Mouse (Mus musculus) left cerebral cortex, adult 2 months (tissue): ENCODE results near the gene Bank1. TPM values are rescaled to one million over a fixed set of nuclear protein-coding genes. Genes with fewer than 3 reads are reported as not detected.
A peak's percentile ranks its signal among the peaks of the same experiment; 100 is the strongest.

Experiments used
- DNase-seq, 2 experiments: peaks; one replicate each; pipeline ENCODE4 v3.0.0; 2021 to 2022; ENCODE audit warnings: low spot score in 2 of 2, mixed read lengths in 1 of 2; ENCODE audit errors: extremely low spot score in 1 of 2
- H3K27ac ChIP-seq: fragments of 200-600 bp; 2 replicates; pipeline ENCODE4 v1.8.1; 2022
- H3K4me3 ChIP-seq: fragments of 200-600 bp; 2 replicates; pipeline ENCODE4 v1.8.1; 2022
- CTCF ChIP-seq: fragments of 200-600 bp; IDR thresholded peaks from 2 replicates; pipeline ENCODE4 v1.8.1; 2022; ENCODE audit warnings: antibody characterized with exemption, mild to moderate bottlenecking, moderate library complexity
- intact Hi-C: fragments of 180-260 bp; cut with DNase I; formaldehyde crosslinking; loops from one replicate; pipeline ENCODE4 v1.15.1; 2025
- total RNA-seq, 2 experiments: library from RNA; stranded (reverse); gene quantifications; 2 replicates each; pipeline ENCODE4 v1.2.3; 2021

The Bank1 gene
- total RNA-seq, 2 experiments from 2014 or later: 0.97 to 1.3 TPM

DNA sequence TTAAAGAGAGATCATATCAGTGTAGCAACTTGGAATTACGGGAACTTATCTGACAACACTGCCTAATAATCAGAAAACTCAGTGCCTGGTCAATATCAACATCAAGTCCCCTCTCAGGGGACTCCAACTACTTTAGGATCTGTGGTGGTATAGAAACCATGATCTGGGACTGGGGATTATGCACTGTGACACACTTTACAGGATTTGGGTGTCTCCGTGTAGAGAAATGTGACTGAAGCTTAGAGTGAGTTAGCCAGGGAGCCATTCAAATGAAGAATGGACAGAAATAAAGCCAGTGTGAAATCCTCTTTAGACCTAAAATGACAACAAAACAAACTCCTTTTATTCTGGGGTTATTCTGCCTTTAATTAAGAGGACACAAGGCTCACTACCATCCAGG lies 167.8 kb downstream of the Bank1 start:
- no peak overlapping the region for H3K27ac ChIP-seq
- TF ChIP-seq CTCF: no peak
- DNase-seq: no peak
- no peak overlapping the region for H3K4me3 ChIP-seq
- intact Hi-C loops: no loop called here

DNA sequence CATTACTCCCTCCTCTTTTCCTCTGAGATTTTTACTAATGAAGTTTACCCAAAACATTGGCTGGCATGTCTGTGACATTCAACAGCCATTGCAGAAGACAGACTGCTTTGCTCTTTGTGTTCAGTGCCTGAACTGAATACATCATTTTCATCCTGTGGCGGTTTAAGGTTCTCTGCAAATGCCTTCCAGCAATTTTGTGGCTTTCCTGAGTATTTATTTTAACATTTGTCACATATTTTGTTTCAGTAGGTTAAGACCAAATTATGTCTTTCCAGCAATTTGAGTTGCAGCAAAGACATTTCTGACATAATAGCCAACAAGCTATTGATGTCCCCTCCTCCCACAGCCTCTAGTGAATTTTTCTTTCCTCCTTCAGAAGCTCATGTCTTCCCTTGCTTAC lies 170.3 kb downstream of the Bank1 start:
- DNase-seq: no peak
- Histone ChIP-seq H3K4me3 (no peak overlapping the region), H3K27ac (no peak overlapping the region)
- intact Hi-C loops: no loop called here
- no peak for TF ChIP-seq CTCF

DNA sequence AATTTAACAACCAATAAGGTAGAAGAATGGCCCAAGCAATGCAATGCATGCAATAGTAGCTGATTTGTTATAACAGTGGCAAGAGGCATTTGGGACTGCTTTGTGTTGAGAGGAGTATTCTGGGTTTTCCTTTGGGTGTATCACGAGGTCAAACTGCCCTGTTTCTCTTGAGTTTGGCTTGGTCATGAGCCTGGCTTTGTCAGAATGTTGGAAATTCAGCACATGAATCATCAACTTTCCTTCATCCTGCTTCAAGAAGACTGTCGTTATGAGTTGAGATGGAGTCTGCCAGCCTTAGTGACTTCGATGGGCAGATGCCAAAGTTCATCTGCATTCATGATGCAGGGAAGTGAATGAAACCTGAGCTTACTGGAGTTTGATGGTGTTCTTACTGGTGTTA lies 175.0 kb downstream of the Bank1 start:
- intact Hi-C loops: no loop called here
- Histone ChIP-seq H3K4me3 (no peak overlapping the region), H3K27ac (no peak overlapping the region)
- no peak for TF ChIP-seq CTCF
- no peak for DNase-seq

DNA sequence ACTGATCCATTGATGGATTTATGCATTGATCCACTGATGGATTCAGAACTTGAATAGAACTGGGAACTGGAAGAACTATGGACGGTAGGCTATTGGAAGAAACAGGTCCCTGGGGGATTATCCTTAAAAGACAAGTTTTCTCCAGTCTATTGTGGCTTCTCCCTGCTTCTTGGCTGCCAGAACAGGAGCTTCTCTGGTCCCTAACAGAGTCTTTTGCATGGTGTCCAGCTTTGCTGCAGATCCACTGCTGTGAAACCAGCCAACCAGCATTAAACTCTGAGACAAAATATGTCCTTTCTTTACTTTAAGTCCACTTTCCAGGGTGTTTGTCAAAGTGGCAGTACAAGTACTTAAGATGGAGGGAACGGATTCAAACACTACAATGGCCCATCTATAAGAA lies 178.7 kb downstream of the Bank1 start:
- H3K27ac ChIP-seq: no peak overlapping the region
- intact Hi-C loops: no loop called here
- TF ChIP-seq CTCF: no peak
- H3K4me3 ChIP-seq: no peak overlapping the region
- no peak for DNase-seq

DNA sequence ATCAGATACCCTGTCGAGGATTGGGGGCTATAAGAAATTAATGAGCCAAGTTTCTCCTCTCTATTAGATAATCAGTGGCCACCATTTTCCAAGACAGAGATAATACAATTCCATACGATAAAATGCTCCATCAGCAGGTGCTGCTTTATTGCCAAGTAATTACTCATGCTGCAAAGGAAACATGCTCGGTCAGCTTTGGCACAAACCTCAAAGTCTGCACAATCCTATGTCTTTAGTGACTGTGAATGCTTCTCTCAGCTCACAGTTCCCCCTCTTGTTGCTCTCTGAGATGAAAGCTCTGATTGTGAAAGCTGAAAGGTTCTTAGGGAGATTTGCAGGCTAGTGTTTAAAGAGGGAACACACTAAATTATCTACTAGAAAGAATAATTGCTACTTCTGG lies 193.9 kb downstream of the Bank1 start:
- no peak for TF ChIP-seq CTCF

DNA sequence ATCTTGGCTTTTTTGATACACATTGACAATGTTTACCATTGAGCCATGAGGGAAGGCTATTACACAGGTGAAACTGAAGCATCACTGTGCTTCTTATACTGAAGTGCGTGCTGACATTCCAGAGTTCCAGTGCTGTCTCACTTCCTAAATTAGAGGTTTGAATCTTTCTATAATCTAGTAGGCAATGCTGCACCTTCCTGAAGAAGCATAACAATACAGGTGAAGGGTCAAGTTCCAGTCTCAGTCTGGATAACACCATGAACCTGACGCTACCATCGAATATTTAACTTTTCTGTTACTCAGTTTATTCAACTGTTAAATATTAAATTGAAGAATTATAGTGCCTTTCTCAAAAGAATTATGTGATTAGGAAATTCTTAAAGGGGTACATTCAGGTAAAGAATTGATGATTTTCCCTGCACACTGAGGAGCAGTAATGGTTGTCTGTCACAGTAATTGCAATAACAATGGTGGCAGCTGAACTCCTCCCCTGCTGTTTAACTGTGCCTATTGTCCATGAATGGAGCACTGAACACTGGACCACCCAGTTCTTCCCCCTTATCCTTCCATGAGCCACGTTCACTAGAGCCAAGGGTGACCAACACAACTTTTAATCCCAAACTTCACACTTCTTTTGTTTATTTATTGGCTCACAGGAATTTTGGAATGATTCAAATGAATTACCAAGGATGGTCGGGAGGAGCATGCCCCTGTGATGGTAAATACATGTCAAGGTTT lies 210.2 kb downstream of the Bank1 start:
- intact Hi-C loops: no loop called here
- no peak for TF ChIP-seq CTCF
- DNase-seq: no peak
- H3K27ac ChIP-seq: no peak overlapping the region
- H3K4me3 ChIP-seq: no peak overlapping the region

More for the DNA sequence above, 193.9 kb downstream of the Bank1 start:
- intact Hi-C loops: no loop called here
- Histone ChIP-seq H3K27ac (no peak overlapping the region), H3K4me3 (no peak overlapping the region)
- DNase-seq: no peak

DNA sequence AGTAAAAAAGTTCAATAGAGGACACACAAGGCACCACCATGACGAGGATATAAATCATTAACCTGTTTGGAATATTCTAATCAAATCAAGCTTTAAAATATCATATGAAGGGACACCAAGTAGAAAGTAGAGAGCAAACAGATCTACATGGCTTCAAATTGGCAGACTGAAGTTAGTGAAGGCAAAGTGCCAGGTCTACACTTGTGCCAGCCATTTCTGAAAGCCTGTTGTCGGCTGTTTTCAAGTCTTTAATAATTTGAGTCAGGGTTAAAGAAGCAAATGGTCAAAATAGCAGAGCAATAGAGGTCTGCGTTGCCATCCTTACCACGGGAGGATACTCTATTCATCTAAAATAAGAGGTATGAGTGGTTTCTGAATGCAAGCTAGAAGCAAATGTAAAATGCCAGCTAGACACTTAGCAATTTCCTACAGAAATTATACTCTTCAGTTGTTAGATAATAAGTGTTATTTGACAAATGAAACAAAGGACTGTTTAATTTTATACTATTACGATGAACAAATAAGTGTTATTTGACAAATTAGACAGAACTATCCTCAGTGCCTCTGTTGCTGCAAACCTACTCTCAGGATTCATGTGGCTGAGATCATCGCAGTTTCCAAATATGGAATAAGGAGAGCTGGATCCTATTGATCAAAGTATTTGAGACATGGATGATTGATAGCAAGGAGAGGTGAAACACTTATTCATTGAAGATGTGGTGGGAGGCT lies 216.3 kb downstream of the Bank1 start:
- DNase-seq: no peak
- Histone ChIP-seq H3K27ac (no peak overlapping the region), H3K4me3 (no peak overlapping the region)
- TF ChIP-seq CTCF: no peak
- intact Hi-C loops: no loop called here

DNA sequence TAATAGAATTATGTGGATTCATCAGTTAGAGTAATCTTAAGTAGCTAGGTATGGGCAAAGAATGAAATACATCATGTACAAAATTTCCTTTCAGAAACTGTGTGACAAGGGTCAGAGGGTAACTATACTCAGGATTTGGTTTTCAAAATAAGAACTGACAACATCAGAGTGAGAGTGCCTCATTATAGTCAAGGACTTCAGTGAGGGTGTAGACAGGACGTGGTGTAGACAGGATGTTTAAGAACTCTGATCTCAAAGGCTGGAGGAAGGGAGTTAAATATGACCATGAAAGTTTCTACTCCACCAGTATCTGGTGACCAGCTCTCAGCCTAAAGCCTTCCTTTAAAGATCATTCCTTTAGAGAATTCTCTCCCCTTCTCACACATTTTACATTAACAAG lies 219.4 kb downstream of the Bank1 start:
- intact Hi-C loops: no loop called here
- TF ChIP-seq CTCF: no peak
- no peak overlapping the region for H3K27ac ChIP-seq
- H3K4me3 ChIP-seq: no peak overlapping the region
- no peak for DNase-seq

DNA sequence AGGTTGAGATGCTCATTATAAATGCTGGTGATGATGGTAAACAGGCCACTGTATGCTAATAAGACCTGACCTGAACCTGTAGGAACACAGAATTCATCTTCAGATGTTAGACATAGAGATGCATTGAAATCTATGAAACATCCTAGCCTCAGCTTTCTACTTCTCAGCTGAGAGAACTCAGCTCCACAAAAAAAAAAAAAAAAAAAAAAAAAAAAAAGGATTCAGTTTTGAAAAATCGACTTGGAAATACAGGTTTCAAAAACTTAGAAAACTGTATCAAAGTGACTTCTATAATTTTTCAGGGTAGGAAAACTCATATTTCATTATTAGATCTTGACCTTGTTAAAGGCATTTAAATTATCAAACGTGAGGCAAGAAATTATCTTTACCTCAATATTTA lies 222.5 kb downstream of the Bank1 start:
- DNase-seq: no peak
- no peak overlapping the region for H3K4me3 ChIP-seq
- H3K27ac ChIP-seq: no peak overlapping the region
- TF ChIP-seq CTCF: no peak
- intact Hi-C loops: loop anchor here (5.0 kb wide), 1 partner anchor 274 kb away; no protein-coding TSS in a partner anchor

DNA sequence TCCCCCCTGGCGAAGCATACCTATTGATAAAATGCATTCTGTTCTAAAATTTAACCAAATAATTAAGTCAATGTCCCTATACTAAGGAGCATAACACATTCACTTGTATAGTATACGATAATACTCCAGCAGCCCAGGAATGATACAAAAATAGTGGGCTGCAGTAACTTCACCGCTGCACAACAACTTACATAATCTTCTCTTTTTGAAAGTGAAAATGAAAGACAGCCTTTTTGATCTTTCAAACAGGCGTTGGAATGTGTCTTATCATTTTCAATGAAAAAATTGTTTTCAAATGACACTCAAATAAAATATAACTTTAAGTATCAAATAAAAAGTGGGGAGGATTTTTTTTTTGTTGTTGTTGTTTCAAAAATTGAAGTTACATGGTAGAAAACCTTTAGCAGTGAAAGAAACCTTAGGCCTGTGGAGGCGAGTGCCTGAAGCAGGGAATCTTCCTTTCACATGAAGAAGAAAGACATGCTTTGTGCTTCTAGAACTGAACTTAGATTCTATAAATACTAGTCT lies 224.8 kb downstream of the Bank1 start:
- no peak for TF ChIP-seq CTCF
- H3K4me3 ChIP-seq: no peak overlapping the region
- intact Hi-C loops: loop anchor here (5.0 kb wide), 1 partner anchor 276 kb away; no protein-coding TSS in a partner anchor
- no peak for DNase-seq
- no peak overlapping the region for H3K27ac ChIP-seq

DNA sequence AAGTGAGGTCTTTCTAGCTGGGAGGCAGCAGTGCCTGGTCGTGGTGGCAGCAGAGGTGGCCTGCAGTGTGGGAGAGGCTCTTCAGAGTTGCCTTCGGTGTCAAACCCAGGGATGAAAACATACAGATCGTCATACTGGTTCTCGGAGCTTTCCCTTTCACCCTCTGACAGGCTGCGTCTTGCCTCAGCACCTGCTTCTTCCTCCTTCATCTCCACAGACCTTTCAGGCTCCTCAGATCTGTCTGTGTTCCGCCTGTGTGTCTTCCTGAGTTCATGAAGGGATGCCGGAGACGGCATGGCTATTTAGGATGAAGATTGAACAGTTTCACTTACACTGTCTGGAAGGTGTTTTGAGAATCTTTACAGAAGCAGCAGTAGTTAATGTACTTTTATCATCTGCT lies 225.6 kb downstream of the Bank1 start:
- TF ChIP-seq CTCF: no peak
- DNase-seq: peak in 1 of 2 experiments; percentile 17
- Histone ChIP-seq H3K4me3 (no peak overlapping the region), H3K27ac (peak overlapping the region; percentile 44; the same call in 1 of the 2 replicates)
- intact Hi-C loops: loop anchor here (5.0 kb wide), 1 partner anchor 277 kb away; no protein-coding TSS in a partner anchor

DNA sequence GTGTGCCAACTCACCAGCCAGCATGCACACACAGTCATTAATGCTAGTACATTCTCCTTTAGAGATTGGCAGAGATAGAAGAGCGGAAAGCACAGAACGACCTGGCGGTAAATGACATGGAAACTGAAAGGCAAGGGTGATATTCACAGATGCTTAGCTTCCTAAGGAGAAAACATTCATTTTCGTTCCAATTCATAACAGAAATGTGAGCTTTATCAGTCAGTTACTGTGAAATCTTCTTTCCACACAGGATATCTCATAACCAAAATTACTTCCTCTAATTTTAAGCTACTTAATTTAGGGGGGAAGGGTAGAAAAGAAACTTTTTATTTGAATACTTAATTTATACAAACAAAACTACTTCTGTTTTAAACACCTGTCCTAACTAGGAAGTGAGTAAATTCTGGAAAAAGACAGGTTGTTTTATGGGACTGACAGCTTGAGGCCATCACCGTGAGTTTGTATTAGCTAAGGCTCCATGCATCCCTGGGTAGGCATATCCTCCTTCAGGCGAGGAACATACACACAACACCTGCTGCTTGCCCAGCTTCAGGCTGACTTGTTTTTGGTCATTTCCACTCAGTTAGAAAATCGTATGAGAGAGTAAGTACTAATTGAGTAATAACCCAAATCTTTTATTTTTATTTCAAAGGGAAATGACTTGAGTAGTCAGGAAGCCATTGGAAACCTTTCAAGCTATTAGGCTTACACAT lies 238.8 kb downstream of the Bank1 start:
- TF ChIP-seq CTCF: no peak
- no peak overlapping the region for H3K27ac ChIP-seq
- no peak for DNase-seq
- intact Hi-C loops: no loop called here
- H3K4me3 ChIP-seq: no peak overlapping the region
